Mouse (Mus musculus) kidney, adult 9 months (tissue): ENCODE results near the gene Rpusd3.

Source experiments
- DNase-seq: peaks from one replicate; pipeline ENCODE4 v3.0.0; 2022

The Rpusd3 gene

DNA sequence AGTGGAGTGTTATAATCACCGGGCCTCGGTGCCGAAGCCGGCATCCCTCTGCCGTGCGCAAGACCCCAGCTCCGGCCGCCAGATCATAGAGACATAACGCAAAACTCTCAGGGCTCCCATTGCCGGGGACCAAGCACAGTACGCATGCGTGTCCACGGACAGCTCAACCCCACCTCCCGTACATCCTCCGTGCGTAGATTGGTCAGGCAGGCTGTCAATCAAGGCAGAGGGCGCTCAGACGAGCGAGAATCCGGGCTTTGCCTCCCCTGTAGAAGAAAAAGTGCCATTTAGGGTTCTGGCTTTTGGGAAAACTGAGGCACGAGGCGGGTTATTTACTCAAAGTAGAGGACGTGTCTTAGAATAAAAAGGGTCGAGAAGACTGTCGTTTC lies at the start of gene Rpusd3:
Rpusd3 (minus strand) TSS at position 142 of the 389 bp plus-strand sequence.
- DNase-seq = peak; percentile 97

DNA sequence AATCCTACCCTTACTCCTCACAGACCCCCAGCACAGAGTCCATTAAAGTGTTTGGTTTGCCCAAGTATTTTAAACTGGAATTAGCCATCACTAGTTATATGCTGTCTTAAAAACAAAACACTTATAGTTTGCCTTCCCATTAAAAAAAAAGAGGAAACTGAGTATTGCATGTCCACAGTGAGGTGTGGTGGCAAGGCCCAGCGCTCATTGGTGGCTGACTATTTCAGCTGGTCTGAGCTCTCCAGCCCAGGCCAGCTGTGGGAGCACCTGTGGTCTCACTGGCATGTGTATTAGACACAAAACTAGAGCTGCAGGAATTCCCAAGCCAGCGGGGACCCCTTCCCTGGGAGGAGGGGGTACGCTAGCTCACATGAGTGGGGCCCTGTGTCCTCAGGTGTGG lies 49.4 kb upstream of the Rpusd3 start:
- DNase-seq = no peak

GRCm38 (mm10) chr6:113465602-113466001 lies 46.5 kb upstream of the Rpusd3 start:
- no peak for DNase-seq

DNA sequence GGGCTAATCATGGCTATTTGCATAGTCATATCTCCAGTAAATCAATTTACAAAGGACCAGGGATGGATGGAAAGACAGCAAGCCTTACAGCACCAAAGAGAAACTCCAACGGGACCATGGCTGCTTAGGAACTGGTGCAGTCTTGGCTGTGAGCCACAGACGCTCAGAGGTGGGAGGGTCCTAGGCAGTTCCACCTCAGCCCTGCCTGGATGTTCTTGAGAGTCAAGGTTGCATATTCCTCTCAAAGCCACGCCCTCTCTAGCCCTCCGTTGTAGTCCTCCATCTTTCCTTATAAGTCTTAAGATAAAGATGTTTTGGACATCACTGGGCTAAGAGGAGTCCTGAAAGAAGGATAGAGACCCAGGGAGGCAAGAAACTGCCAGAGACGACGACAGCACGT lies 44.9 kb upstream of the Rpusd3 start:
- DNase-seq = no peak

DNA sequence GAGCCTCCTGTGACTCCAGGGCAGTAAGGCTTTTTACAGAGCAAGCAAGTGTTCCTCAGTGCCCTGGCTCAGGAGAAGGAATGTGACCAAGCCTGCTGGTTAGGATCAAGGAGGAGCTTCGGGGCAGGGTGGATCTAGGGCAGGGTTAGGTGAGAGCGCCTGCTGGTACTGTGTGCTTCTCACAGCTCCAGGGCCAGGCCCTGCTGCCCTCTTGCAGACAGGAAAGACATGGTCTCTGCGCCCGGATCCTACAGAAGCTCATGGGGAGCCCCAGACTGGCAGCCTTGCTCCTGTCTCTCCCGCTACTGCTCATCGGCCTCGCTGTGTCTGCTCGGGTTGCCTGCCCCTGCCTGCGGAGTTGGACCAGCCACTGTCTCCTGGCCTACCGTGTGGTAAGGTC lies 39.5 kb upstream of the Rpusd3 start:
- no peak for DNase-seq

- DNase-seq = no peak
Observed at GRCm38 (mm10) chr6:113457952-113458534, 38.9 kb upstream of the Rpusd3 start, which contains the start of gene Il17re. TSS of gene Il17re (plus strand) at chr6:113458484.

DNA sequence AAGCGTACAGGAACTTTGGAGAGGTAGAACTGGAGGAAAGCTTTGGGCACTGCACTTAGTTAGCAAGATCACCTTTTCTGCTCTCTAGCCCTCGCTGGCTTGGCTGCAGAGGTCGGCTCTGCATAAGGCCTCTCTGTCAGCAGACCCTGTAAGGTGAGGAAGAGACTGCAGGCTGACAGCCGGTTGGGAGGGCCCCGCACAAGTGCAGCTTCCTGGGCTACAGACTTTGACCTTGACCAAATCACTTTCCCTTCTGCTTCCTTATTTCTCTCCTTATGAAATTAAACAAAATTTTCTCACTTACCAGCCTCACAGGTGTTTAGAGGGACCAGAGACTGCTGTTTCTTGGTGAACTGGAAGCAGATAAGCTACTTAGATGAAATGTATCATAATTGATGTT lies 35.9 kb upstream of the Rpusd3 start:
- DNase-seq = no peak

DNA sequence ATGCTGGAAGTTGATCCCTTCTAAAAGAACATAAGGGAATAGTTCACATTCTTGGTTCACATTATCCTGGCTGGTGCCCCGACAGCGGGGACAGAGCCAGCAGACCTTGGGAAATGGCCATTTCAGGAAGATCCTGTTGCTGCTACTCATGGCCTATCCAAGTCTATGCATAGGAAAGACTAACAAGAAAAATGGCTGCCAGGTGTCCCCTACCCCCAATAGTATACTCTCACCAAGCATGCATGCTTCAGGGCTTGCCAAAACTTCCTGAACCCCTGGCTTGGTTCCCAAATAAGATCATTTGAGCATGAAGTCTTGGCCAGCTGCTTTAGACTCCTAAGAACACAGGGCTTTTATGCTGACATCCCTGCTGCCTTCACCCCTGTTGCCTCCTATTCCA lies 32.7 kb upstream of the Rpusd3 start:
- DNase-seq = peak; percentile 61

DNA sequence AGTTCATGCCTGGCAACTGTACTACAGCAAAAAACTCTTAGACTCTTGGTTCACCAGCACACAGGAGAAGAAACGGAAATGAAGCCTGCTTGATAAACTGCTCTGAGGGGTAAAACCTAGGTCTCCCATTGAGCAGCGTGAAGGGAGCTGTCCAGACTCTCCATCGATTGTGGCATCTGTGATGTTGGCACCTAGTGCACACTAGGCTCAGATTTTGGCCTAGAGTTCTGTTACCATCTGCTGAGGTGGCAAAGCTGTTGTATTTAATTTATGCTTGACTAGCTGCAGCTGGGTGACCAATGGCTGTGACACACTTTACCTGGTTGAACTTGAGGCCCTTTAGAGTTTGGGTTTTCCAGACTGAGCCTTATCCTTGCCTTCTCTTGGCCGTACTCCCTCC lies 28.5 kb upstream of the Rpusd3 start:
- no peak for DNase-seq

DNA sequence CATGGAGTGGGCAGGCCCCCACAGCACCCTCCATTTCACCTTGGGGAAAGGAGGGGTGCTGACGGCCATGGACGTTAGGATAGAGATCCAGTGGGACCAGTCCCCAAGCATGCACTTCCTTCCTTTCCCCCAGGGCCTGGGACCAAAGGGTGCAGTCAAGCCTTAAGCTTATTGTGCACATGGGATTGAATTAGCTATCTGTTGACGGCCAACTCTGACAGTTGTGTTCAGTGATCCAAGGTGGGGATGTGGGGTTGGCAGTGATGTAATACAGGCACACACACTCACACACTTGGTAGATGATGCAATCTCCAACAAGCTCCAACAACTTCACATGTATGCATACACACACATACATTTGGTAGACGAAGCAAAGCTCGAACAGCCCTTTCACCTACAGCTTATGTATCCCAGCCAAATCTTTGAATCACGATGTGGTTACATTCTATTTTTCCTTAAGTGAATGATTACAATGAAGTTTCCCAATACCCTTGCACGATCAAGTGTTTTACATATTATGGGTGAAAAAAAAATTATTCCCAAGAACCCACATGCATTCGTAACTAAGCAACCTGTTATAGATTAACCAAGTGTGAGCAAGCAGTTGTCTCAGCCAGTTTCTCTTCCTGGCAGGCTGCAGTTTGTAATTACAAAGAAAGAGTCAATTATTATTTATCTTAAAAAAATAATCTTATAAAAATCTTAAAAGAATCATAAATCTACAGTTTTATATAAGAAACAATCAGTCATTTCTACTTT lies 25.2 kb upstream of the Rpusd3 start:
- DNase-seq = peak; percentile 57

DNA sequence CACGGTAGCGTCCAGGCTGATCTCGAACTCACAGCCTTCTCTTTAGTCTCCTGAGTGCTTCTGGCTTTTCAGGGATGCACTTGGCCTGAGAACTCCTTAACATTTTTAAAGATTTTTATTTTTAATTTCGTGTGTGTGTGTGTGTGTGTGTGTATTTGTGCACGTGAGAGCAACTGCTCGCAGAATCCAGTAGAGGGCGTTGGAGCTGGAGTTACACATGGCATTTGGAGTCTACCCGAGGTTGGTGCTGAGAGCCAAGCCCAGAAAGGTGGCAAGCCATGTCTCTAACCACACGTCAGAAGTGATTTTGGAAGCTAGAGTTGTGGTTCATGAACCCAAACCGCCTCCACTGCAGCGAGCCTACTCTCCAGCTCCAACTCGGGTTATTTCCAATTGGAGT lies 24.0 kb upstream of the Rpusd3 start:
- DNase-seq = no peak

GRCm38 (mm10) chr6:113442442-113443090 lies 23.4 kb upstream of the Rpusd3 start, which contains the start of gene Jagn1:
TSS of gene Jagn1 (plus strand) at chr6:113442569.
- peak; percentile 96 for DNase-seq

GRCm38 (mm10) chr6:113442087-113442441 lies 22.9 kb upstream of the Rpusd3 start:
- peak; percentile 18 for DNase-seq

DNA sequence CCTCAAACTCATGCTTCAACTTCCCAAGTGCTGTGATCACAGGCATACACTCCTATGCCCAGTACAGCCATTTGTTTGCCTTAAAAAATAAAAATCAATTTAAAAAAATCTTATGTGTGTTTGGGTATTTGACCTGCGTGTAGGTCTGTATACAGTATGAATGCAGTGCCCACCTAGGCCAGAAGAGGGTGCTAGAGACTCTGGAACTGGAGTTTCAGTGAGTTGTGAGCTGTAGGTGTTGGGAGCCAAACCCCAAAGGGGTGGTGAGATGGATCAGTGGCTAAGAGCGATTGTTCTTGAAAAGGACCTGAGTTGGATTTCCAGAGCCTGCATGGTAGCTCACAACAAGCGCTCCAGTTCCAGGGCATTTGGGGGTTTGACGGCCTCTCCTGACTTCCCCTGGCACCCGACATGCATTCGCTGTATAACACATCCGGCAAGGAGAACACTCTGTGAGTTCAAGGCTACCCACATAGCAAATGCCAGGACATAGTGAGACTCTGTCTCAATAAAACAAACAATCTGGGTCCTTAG lies 22.1 kb upstream of the Rpusd3 start:
- peak; percentile 89 for DNase-seq

DNA sequence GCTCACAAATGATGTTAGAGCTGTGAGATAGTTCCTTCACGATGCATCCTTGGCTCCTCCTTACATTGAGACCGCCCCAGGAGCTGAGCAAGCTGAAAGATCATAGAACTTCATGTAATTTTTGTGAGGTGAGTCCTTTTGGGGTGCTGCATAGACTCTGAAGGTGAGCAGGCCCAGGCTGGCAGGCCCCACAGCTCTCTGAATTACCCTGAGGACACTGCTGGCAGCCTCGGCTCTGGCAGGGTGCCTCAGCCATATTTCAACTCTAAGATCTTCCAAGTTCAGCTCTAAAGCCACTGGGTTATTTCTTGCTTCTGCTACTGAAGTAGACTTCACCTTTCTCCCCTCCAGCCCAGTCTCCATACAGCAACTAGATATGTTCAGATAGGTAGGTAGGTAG lies 21.5 kb upstream of the Rpusd3 start:
- DNase-seq = no peak

GRCm38 (mm10) chr6:113438721-113439430 lies 19.7 kb upstream of the Rpusd3 start:
- peak; percentile 43 for DNase-seq

GRCm38 (mm10) chr6:113437135-113437534 lies 18.0 kb upstream of the Rpusd3 start:
- DNase-seq = no peak

DNA sequence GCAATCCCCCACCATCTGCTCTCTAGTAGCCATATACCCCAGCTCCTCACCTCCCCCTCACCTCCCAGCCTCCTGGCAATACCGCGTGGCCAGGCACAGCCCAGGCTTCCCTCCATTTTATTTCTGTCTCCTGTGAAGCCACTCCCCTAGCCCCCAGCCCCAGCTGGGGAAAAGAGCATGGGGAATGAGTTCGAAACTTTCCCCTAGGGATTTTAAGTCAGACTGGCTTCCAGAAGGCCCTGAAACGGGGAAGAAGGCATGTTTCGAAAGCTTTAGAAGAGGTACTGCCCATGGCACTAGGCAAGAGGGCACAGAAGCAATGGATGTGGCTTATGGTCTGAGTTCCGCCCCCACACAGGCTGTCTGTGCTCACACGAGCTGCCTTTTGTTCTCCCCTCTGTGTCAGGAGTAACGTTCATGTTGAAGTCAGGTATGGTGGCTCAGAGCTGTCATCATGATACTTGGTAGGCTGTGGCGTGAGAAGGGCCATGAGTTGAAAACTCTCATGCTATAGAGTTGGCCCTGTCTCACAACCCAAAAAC lies 16.6 kb upstream of the Rpusd3 start, which contains the start of gene Cidec:
Cidec (minus strand) TSS at position 97 of the 542 bp plus-strand sequence.
- no peak for DNase-seq

DNA sequence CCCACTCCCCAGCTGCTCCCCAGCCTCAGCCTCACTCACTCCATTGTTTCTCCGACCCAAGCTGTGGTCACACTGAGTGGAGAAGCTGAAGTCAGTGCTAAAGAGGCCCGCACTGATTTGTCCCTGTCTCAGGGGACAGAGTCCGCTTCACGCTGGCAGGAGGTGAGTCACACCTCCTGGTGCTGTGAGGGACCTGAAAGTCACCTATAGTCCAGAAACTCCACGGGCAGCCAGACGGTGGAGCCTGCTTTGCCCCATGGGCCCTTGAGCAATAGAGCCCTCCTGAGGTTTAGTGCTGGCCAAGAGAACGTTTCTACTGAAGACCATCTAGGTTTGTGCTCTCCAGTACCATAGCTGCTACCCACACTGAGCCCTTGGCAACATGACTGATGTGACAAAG lies 15.6 kb upstream of the Rpusd3 start:
- DNase-seq = no peak

GRCm38 (mm10) chr6:113433661-113434060 lies 14.5 kb upstream of the Rpusd3 start:
- DNase-seq = no peak

DNA sequence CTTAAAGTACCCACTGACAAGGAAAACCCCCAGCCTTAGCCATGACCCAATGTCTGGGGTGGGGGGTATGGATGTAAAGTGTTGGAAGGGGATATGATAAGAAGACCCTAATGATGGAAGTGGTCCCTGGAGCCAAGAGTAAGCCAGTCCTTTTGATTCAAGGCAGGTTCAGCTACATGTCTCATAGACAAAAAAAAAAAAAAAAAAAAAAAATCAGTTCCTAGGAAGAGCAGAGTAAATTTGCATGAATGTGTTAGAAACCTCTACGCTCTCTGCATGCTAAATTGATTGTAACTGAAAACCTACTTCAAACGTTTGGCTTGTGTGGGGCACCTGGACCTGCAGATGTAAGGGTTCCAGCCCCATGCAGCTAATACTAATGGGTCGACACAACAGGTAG lies 12.7 kb upstream of the Rpusd3 start:
- DNase-seq = no peak

DNA sequence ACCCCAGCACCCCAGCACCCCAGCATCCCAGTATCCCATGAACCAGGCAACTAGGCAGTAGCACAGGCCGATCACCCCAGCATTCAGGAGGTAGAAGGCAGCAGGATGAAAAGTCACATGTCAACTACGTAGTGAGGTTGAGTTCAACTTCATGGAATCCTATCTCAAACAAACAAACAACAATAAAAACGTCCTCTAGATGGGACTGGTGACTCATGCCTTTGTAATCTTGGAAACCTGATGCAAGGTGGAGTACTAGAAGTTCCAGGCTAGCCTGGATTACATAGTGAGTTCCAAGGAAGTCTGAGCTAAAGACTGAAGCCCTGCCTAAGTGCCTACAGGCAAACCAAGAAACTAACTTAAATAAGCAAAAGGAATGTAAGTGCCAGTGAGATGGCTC lies 11.7 kb upstream of the Rpusd3 start:
- no peak for DNase-seq

DNA sequence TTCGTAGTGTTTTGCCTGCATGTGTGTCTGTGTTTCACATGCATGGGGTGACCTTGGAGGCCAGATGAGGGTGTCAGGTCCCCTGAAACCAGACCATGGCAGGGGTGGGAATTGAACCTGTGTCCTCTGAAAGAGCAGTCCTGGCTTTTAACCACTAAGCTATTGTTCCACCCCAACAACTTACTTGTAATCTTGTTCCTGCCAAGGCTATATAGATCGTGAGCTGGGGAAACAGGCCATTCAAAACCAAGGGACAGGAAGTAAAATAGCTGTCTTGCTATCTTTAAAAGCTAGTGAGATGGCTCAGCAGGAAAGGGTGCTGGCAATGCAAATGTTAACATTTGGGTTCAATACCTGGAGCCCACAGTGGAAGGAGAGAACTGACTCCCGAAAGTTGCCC lies 10.8 kb upstream of the Rpusd3 start:
- no peak for DNase-seq
